Mouse (Mus musculus) cerebellum, adult 2 months (tissue): ENCODE data around the gene Sin3a. TPM values are rescaled to one million over a fixed set of nuclear protein-coding genes. Genes with fewer than 3 reads are reported as not detected.
A peak's percentile ranks its signal among the peaks of the same experiment; 100 is the strongest.

Experiments
- DNase-seq, 2 experiments: peaks; one replicate each; pipeline ENCODE4 v3.0.0; 2021
- H3K27ac ChIP-seq: fragments of 200-500 bp; 2 replicates; pipeline ENCODE4 v1.5.1; 2012; ENCODE audit warnings: low read length, control low read depth, inconsistent platforms; ENCODE audit not compliant: insufficient read depth
- H3K27me3 ChIP-seq: fragments of 200-500 bp; 2 replicates; pipeline ENCODE4 v1.6.1; 2012; ENCODE audit warnings: inconsistent platforms, mild to moderate bottlenecking, low read length, moderate library complexity; ENCODE audit not compliant: control insufficient read depth, insufficient read depth
- H3K4me1 ChIP-seq: fragments of 200-500 bp; 2 replicates; pipeline ENCODE4 v1.6.1; 2011; ENCODE audit warnings: low read length; ENCODE audit not compliant: control insufficient read depth, insufficient read depth
- H3K4me3 ChIP-seq: fragments of 200-500 bp; replicated peaks from 2 replicates; pipeline ENCODE3; 2011; ENCODE audit warnings: mild to moderate bottlenecking, low read depth, low read length, control low read depth; ENCODE audit not compliant: insufficient read depth
- CTCF ChIP-seq: fragments of 200-500 bp; IDR thresholded peaks from 2 replicates; pipeline ENCODE4 v1.5.1; 2011; ENCODE audit warnings: low read depth, mild to moderate bottlenecking, control low read depth, low read length, moderate library complexity, borderline replicate concordance; ENCODE audit not compliant: insufficient read depth
- POLR2A ChIP-seq: fragments of 200-500 bp; IDR thresholded peaks from 2 replicates; pipeline ENCODE4 v1.6.1; 2011; ENCODE audit warnings: low read length, control low read depth, borderline replicate concordance; ENCODE audit not compliant: insufficient read depth
- WGBS: fragments of 180-500 bp; shearing (Covaris S2); methylation state at CpG from one replicate; pipeline ENCODE4 v1.1.7; 2018; 5-methylcytosine and 5-hydroxymethylcytosine counted together
- polyA plus RNA-seq: library from polyadenylated mRNA; depleted of rRNA; stranded (reverse); fragments of >200 nt; gene quantifications from 2 replicates; pipeline ENCODE4 v1.2.3, GENCODE M21; 2012; rRNA removed

Gene Sin3a
- polyA plus RNA-seq, 1 experiment: 23.8 TPM

- peaks cover 8% of the 10 kb centered on the region for H3K4me1 ChIP-seq
- H3K27ac ChIP-seq: no peak within 1 kb of the TSS
- DNase-seq: peak; percentile 86 to 95
- no peaks in the 10 kb centered on the region for H3K27me3 ChIP-seq
- peak within 1 kb of the TSS; percentile 81 for H3K4me3 ChIP-seq
- WGBS: under 1% methylated on average over 24 of the region's 24 CpGs
- TF ChIP-seq CTCF (no peak), POLR2A (peak; percentile 67; the same call in 1 of the 2 replicates)
Measured at GRCm38 (mm10) chr9:57158013-57158470, 86.2 kb downstream of the Sin3a start, which contains the start of gene Commd4. TSS of gene Commd4 (minus strand) at chr9:57158331.

GRCm38 (mm10) chr9:57158506-57158905, 86.7 kb downstream of the Sin3a start:
- Histone ChIP-seq H3K27me3 (no peaks in the 10 kb centered on the region), H3K4me1 (peaks cover 8% of the 10 kb centered on the region), H3K27ac (no peak overlapping the region), H3K4me3 (peak overlapping the region; percentile 81)
- no peak for DNase-seq
- TF ChIP-seq CTCF: no peak
- TF ChIP-seq POLR2A: no peak
- WGBS: 29% methylated on average over 11 of the region's 11 CpGs

GRCm38 (mm10) chr9:57162496-57162895, 90.7 kb downstream of the Sin3a start:
- TF ChIP-seq CTCF (peak; percentile 40; the same call in 1 of the 2 replicates), POLR2A (no peak)
- Histone ChIP-seq H3K4me1 (no peaks in the 10 kb centered on the region; the same call in 1 of the 2 replicates), H3K27ac (no peak overlapping the region), H3K4me3 (no peak overlapping the region), H3K27me3 (no peaks in the 10 kb centered on the region)
- WGBS: 8% methylated on average over 3 of the region's 3 CpGs
- no peak for DNase-seq

GRCm38 (mm10) chr9:57163137-57163536, 91.3 kb downstream of the Sin3a start:
- Histone ChIP-seq H3K27ac (no peak overlapping the region), H3K4me1 (no peaks in the 10 kb centered on the region), H3K27me3 (no peaks in the 10 kb centered on the region), H3K4me3 (no peak overlapping the region)
- no peak for DNase-seq
- WGBS: 19% methylated on average over 2 of the region's 2 CpGs
- TF ChIP-seq POLR2A (no peak), CTCF (no peak)

GRCm38 (mm10) chr9:57166173-57166572, 94.3 kb downstream of the Sin3a start:
- TF ChIP-seq POLR2A (no peak), CTCF (no peak)
- DNase-seq: no peak
- no peak overlapping the region for H3K4me3 ChIP-seq
- H3K27ac ChIP-seq: no peak overlapping the region
- H3K27me3 ChIP-seq: no peaks in the 10 kb centered on the region
- WGBS: 83% methylated on average over 2 of the region's 2 CpGs
- H3K4me1 ChIP-seq: no peaks in the 10 kb centered on the region

- Histone ChIP-seq H3K27me3 (no peaks in the 10 kb centered on the region), H3K27ac (no peak overlapping the region), H3K4me1 (no peaks in the 10 kb centered on the region), H3K4me3 (no peak overlapping the region)
- TF ChIP-seq CTCF (no peak), POLR2A (no peak)
- no peak for DNase-seq
- 78% methylated on average over 5 of the region's 5 CpGs for WGBS
Measured at GRCm38 (mm10) chr9:57168411-57168810, 96.6 kb downstream of the Sin3a start.

Other genes with a start within 250 kb of the Sin3a start
- 0.21 and 0.33 TPM in 2 replicates for gene Odf3l1, start 207.4 kb upstream of the Sin3a start, polyA plus RNA-seq
- 7.4 and 8.9 TPM in 2 replicates for gene Cspg4, start 207.0 kb upstream of the Sin3a start, polyA plus RNA-seq
- gene Snx33, start 143.7 kb upstream of the Sin3a start, polyA plus RNA-seq: 8.4 and 10.3 TPM in 2 replicates
- 89.3 and 93.8 TPM in 2 replicates for gene Imp3, start 134.6 kb upstream of the Sin3a start, polyA plus RNA-seq
- gene Snupn, start 121.2 kb upstream of the Sin3a start, polyA plus RNA-seq: 16.3 and 17.6 TPM in 2 replicates
- gene Ptpn9, start 77.1 kb upstream of the Sin3a start, polyA plus RNA-seq: 19.2 and 20.5 TPM in 2 replicates
- 192 and 203 TPM in 2 replicates for gene Man2c1, start 58.6 kb downstream of the Sin3a start, polyA plus RNA-seq
- 15.2 and 15.7 TPM in 2 replicates for gene Neil1, start 76.3 kb downstream of the Sin3a start, polyA plus RNA-seq
- 150 and 170 TPM in 2 replicates for gene Commd4, start 86.3 kb downstream of the Sin3a start, polyA plus RNA-seq
- gene Trcg1, start 164.5 kb downstream of the Sin3a start, polyA plus RNA-seq: not detected in 2 replicates
- gene 1700017B05Rik, start 190.6 kb downstream of the Sin3a start, polyA plus RNA-seq: 4.9 and 6.0 TPM in 2 replicates